Mouse (Mus musculus) testis, adult 2 months (tissue): ENCODE measurements around the gene Gm6583.

Experiments
- CTCF ChIP-seq: fragments of 200-500 bp; IDR thresholded peaks from 2 replicates; pipeline ENCODE4 v1.5.1; 2012; ENCODE audit warnings: low read depth, mild to moderate bottlenecking, inconsistent platforms, low read length, moderate library complexity; ENCODE audit not compliant: control insufficient read depth, insufficient read depth, insufficient replicate concordance
- POLR2A ChIP-seq: fragments of 200-500 bp; IDR thresholded peaks from 2 replicates; pipeline ENCODE4 v1.6.1; 2012; ENCODE audit warnings: low read depth, mild to moderate bottlenecking, inconsistent platforms, low read length, moderate library complexity; ENCODE audit not compliant: control insufficient read depth

DNA sequence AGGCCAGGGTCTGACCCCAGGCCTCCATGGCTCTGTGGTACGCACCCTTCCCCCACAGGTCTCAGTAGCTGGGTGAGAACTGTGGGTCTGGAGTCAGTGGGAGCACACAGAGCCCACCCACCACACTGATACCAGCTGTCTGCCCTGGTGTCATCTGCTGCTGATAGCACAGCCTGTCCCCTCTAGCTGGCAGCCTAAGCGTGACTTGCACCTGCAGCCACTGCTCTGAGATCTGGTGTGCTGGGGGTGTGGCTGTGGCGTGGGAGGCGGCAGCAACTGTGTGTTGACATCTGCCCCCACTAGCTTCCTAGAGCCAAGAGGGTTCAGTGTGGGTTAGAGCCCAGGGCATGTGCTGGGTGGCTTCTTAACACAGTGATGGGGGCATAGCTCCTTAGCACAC lies 20.3 kb upstream of the Gm6583 start:
- no peak for TF ChIP-seq POLR2A
- TF ChIP-seq CTCF: no peak
